Mouse (Mus musculus) neutrophil, adult 83 days (primary cell): Measurements from ENCODE around the gene Gabbr1. TPM values are rescaled to one million over a fixed set of nuclear protein-coding genes. Genes with fewer than 3 reads are reported as not detected.

ENCODE experiments used
- total RNA-seq, 2 experiments: library from RNA; stranded (reverse); gene quantifications; one replicate each; pipeline ENCODE4 v1.2.4; 2023

The Gabbr1 gene
- total RNA-seq: 10 to 100 TPM; 87.9 to 96.0 TPM

GRCm38 (mm10) chr17:37045611-37046311 is at the start of gene Gabbr1:
TSS of gene Gabbr1 (plus strand) at chr17:37045966.

GRCm38 (mm10) chr17:37000863-37001262 is 44.9 kb upstream of the Gabbr1 start, which contains the start of gene Zfp57:
TSS of gene Zfp57 (plus strand) at chr17:37001163.

GRCm38 (mm10) chr17:37022628-37023576 is 22.9 kb upstream of the Gabbr1 start, which contains the start of gene Mog:
TSS of gene Mog (minus strand) at chr17:37023398.

GRCm38 (mm10) chr17:37088399-37088798 is 42.6 kb downstream of the Gabbr1 start, which contains the start of gene Olfr90:
TSS of gene Olfr90 (minus strand) at chr17:37088499.

GRCm38 (mm10) chr17:37098178-37098577 is 52.4 kb downstream of the Gabbr1 start, which contains the start of gene Olfr91:
TSS of gene Olfr91 (minus strand) at chr17:37098278.

GRCm38 (mm10) chr17:37119988-37120387 is 74.2 kb downstream of the Gabbr1 start, which contains the start of gene Olfr92:
TSS of gene Olfr92 (minus strand) at chr17:37120088.

Other genes with a start within 250 kb of the Gabbr1 start
- not detected for gene H2-M10.6, start 233.8 kb upstream of the Gabbr1 start, total RNA-seq
- gene Trim26, start 208.8 kb upstream of the Gabbr1 start, total RNA-seq: 10 to 100 TPM; 24.9 to 33.9 TPM
- not detected for gene Trim15, start 178.8 kb upstream of the Gabbr1 start, total RNA-seq
- 10 to 100 TPM in 1 of 2 experiments, 1 to 10 TPM in 1; 6.7 to 11.4 TPM for gene Trim10, start 176.4 kb upstream of the Gabbr1 start, total RNA-seq
- not detected for gene Trim40, start 155.8 kb upstream of the Gabbr1 start, total RNA-seq
- gene Trim31, start 147.8 kb upstream of the Gabbr1 start, total RNA-seq: not detected
- not detected for gene Rnf39, start 103.0 kb upstream of the Gabbr1 start, total RNA-seq
- 10 to 100 TPM; 36.4 to 42.1 TPM for gene Ppp1r11, start 94.2 kb upstream of the Gabbr1 start, total RNA-seq
- 10 to 100 TPM; 29.7 to 30.7 TPM for gene Znrd1, start 87.4 kb upstream of the Gabbr1 start, total RNA-seq
- gene Znrd1as, start 87.4 kb upstream of the Gabbr1 start, total RNA-seq: 1 to 10 TPM; 1.6 to 1.9 TPM
- gene 2410137M14Rik, start 64.7 kb upstream of the Gabbr1 start, total RNA-seq: not detected
- gene H2-M5, start 56.4 kb upstream of the Gabbr1 start, total RNA-seq: not detected
- under 1 TPM in 1 of 2 experiments, not detected in 1; 0.24 TPM for gene Zfp57, start 44.8 kb upstream of the Gabbr1 start, total RNA-seq
- gene Mog, start 22.6 kb upstream of the Gabbr1 start, total RNA-seq: not detected
- under 1 TPM in 1 of 2 experiments, not detected in 1; 0.24 TPM for gene Olfr90, start 42.5 kb downstream of the Gabbr1 start, total RNA-seq
- gene Olfr91, start 52.3 kb downstream of the Gabbr1 start, total RNA-seq: not detected
- gene Olfr92, start 74.1 kb downstream of the Gabbr1 start, total RNA-seq: not detected
- gene Olfr93, start 115.5 kb downstream of the Gabbr1 start, total RNA-seq: not detected
- not detected for gene Ubd, start 147.9 kb downstream of the Gabbr1 start, total RNA-seq
- gene Olfr94, start 155.0 kb downstream of the Gabbr1 start, total RNA-seq: not detected
- not detected for gene Olfr95, start 167.2 kb downstream of the Gabbr1 start, total RNA-seq
- gene Olfr96, start 174.2 kb downstream of the Gabbr1 start, total RNA-seq: not detected
- not detected for gene Olfr97, start 191.4 kb downstream of the Gabbr1 start, total RNA-seq
- not detected for gene Olfr98, start 217.8 kb downstream of the Gabbr1 start, total RNA-seq
- 1 to 10 TPM; 4.0 to 5.0 TPM for gene H2-M3, start 224.3 kb downstream of the Gabbr1 start, total RNA-seq
- not detected for gene Olfr99, start 237.5 kb downstream of the Gabbr1 start, total RNA-seq